Mouse (Mus musculus) B cell, adult (primary cell): ENCODE results near the gene Gm10065. TPM values are rescaled to one million over a fixed set of nuclear protein-coding genes. Genes with fewer than 3 reads are reported as not detected.

Experiments used
- total RNA-seq: library from RNA; stranded (reverse); gene quantifications from 4 replicates; pipeline ENCODE4 v1.2.4, GENCODE M21; 2023; ENCODE audit not compliant: inconsistent age

Gene Gm10065
- not detected in 4 replicates for total RNA-seq

DNA sequence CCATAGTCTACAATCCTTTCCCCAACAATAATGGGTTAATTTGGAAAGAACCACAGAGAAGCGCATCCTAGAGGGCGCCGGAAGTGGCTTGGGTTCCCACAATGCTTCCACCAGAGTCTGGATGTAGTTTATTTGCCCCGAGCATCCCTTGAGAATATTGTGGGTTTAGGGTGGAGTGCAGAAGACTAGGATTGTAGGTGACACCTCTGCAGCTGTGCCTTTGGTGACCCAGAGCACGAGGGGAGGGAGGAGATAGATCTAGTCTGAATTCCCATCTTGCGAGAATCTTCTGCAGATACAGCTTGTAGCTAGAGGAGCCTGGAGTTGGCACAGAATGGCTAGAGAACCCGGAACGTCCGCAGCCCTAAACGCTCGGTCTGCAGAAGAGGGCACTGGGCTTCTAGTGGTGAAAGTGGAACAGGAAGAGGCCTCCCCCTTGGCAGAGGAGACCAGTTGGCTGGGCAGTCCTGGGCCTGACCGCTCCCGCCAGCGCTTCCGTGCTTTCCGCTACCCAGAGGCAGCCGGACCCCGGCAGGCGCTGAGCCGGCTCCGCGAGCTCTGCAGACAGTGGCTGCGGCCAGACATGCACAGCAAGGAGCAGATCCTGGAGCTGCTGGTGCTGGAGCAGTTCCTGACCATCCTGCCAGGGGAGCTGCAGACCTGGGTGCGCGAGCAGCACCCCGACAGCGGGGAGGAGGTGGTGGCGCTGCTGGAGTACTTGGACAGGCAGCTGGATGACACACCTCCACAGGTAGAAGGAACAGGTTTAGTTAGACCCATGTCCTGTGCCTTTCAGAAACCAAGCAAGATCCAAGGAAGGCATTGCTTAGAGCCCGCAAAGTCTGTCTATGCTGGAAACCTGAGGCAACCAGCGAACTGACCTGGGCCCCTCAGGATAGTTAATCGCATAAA lies at the start of gene Gm10065, which contains the start of gene Zkscan4:
Gene Gm10065, minus strand, starts transcription at position 683 of the 912 bp plus-strand sequence.
Gene Zkscan4, plus strand, starts transcription at position 149 of the 912 bp plus-strand sequence.

DNA sequence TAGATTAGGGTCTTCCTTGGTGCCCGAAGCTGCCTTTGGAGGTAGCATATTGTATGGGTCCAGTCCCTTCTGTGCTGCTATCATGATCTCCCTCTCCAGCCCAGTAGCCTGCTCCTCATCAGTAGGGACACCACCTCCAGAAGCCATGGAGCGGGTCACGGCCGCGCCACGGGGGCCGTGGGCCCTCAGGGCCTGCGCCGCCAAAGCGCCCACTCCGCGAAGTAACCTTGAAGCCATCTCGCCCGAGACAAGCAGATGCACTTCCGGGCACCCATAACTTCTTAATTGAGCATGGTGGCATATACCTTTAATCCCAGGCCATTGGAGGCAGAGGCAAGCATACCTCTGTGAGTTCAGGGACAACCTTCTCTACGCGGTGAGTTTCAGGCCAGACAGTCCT lies 21.9 kb upstream of the Gm10065 start, which contains the start of gene Gm11273:
Gene Gm11273, minus strand, starts transcription at position 237 of the 400 bp plus-strand sequence.

GRCm38 (mm10) chr13:21495080-21495479 lies 15.8 kb upstream of the Gm10065 start, which contains the start of gene AK157302:
Gene AK157302, plus strand, starts transcription at chr13:21495223.

DNA sequence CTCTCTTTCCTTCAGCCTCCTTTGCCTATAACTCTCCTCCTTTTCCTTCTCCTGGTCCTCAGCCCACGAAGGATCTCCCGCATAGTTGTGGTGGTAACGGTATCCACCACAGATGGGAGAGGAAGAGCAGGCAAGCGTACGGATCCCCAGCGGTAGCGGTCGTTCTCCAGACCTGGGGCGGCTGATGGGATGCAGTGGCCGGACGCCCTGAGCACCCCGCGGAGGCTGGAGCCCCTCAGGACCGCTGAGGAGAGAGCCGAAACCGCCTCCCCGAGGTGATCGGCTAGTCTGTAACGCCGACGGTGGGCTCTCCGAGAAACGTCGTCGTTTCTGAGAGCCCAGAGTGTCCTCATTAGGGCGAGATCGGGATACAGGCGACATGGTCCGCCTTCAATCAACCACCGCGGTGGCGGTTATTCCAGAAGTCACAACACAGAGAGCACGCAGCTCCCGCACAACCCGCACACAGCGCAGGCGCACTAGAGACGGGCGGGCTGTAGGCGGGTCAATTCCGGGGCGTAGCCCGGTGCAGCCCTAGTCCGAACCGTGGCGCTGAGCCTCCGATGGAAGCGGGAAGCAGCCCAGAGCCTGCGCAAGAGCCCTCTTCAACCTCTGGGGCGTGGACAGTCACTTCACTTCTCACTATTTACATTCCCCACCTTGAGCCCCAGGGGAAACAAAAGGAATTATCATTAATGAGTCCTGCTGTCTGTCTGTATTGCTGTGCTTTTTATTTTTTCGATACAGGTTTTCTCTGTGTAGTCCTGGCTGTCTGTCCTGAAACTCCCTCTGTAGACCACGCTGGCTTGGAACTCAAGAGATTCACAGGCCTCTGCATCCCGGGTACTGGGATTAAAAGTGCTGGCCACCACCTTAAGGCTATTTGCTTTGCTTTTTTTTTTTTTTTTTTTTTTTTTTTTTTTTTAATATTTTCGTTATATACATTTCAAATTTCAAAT lies 10.9 kb downstream of the Gm10065 start, which contains the start of gene Nkapl:
Gene Nkapl, minus strand, starts transcription at position 449 of the 959 bp plus-strand sequence.

GRCm38 (mm10) chr13:21453449-21453848 lies 25.8 kb downstream of the Gm10065 start, which contains the start of gene Zscan26:
Gene Zscan26, minus strand, starts transcription at chr13:21453730.

GRCm38 (mm10) chr13:21440503-21441206 lies 38.6 kb downstream of the Gm10065 start, which contains the start of gene Pgbd1:
Gene Pgbd1, minus strand, starts transcription at chr13:21441058.

Other genes with a start within 250 kb of the Gm10065 start
- not detected in 4 replicates for gene Gpx5, start 186.7 kb downstream of the Gm10065 start, total RNA-seq
- gene Gpx6, start 167.3 kb downstream of the Gm10065 start, total RNA-seq = not detected in 4 replicates
- gene Olfr1367, start 132.5 kb downstream of the Gm10065 start, total RNA-seq = not detected in 4 replicates
- gene Zscan12, start 116.6 kb downstream of the Gm10065 start, total RNA-seq = 1.7 to 2.2 TPM (median 1.8 TPM) in 4 replicates
- gene Zkscan3, start 76.7 kb downstream of the Gm10065 start, total RNA-seq = 53.7 to 61.2 TPM (median 58.4 TPM) in 4 replicates
- gene Pgbd1, start 38.4 kb downstream of the Gm10065 start, total RNA-seq = 0.19 to 0.39 TPM (median 0.24 TPM) in 3 of 4 replicates, not detected in the other
- 36.7 to 39.7 TPM (median 37.9 TPM) in 4 replicates for gene Zscan26, start 25.7 kb downstream of the Gm10065 start, total RNA-seq
- not detected in 4 replicates for gene Nkapl, start 10.9 kb downstream of the Gm10065 start, total RNA-seq
- not detected in 4 replicates for gene Zkscan4, start 534 bp downstream of the Gm10065 start, total RNA-seq
- gene AK157302, start 15.8 kb upstream of the Gm10065 start, total RNA-seq = 3.9 to 5.8 TPM (median 5.4 TPM) in 4 replicates
- 17.1 to 23.9 TPM (median 22.6 TPM) in 4 replicates for gene Gm11273, start 22.0 kb upstream of the Gm10065 start, total RNA-seq
- gene Zkscan8, start 51.7 kb upstream of the Gm10065 start, total RNA-seq = 11.4 to 14.0 TPM (median 12.5 TPM) in 4 replicates
- not detected in 4 replicates for gene Olfr1366, start 63.4 kb upstream of the Gm10065 start, total RNA-seq
- not detected in 4 replicates for gene Olfr1535, start 80.5 kb upstream of the Gm10065 start, total RNA-seq
- not detected in 4 replicates for gene Olfr1364, start 102.3 kb upstream of the Gm10065 start, total RNA-seq
- not detected in 4 replicates for gene Olfr1362, start 134.6 kb upstream of the Gm10065 start, total RNA-seq
- gene Olfr11, start 163.1 kb upstream of the Gm10065 start, total RNA-seq = not detected in 4 replicates
- gene Olfr1361, start 183.9 kb upstream of the Gm10065 start, total RNA-seq = not detected in 4 replicates
- gene Olfr1360, start 198.0 kb upstream of the Gm10065 start, total RNA-seq = not detected in 4 replicates
- not detected in 4 replicates for gene Olfr1359, start 218.7 kb upstream of the Gm10065 start, total RNA-seq
- gene Hist1h2bl, start 236.7 kb upstream of the Gm10065 start, total RNA-seq = 101 to 134 TPM (median 110 TPM) in 4 replicates
- 57.4 to 111 TPM (median 95.3 TPM) in 4 replicates for gene Hist1h2ai, start 237.0 kb upstream of the Gm10065 start, total RNA-seq
- gene Hist1h3h, start 238.2 kb upstream of the Gm10065 start, total RNA-seq = 119 to 230 TPM (median 147 TPM) in 4 replicates
- 10.5 to 15.1 TPM (median 12.2 TPM) in 4 replicates for gene Hist1h2bm, start 242.6 kb upstream of the Gm10065 start, total RNA-seq